Mouse (Mus musculus) MN1 (cell line): ENCODE measurements at regions not wholly inside any gene's neighbourhood (a gene's known extent, or its start where the extent isn't known, plus 50 kb on each side); places are given as distances from the start of the nearest gene placed in this dataset.

Source experiments
- DNase-seq: peaks from one replicate; pipeline ENCODE4 v3.0.0-alpha.2; 2016; ENCODE audit warnings: low spot score

DNA sequence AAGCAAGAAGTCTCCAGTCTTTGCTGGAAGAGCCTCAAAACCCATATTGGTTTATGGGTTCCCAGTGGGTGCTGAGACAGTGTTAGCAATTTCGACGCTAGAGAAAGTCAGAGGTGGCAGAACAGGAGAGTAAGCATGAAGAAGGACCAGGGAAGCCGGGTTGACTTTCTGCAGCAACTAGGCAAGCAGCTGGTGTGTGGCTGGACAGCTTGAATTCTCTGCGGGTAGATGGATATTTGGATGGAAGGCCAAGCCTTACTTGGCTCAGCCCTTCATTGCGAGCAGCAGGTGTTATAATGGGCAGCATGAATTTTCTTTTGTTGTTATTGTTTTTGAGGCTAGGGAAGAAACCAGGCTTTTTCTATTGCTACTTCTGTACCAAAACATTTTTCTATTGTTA, 362.7 kb upstream of the Satb1 start:
- DNase-seq: no peak

DNA sequence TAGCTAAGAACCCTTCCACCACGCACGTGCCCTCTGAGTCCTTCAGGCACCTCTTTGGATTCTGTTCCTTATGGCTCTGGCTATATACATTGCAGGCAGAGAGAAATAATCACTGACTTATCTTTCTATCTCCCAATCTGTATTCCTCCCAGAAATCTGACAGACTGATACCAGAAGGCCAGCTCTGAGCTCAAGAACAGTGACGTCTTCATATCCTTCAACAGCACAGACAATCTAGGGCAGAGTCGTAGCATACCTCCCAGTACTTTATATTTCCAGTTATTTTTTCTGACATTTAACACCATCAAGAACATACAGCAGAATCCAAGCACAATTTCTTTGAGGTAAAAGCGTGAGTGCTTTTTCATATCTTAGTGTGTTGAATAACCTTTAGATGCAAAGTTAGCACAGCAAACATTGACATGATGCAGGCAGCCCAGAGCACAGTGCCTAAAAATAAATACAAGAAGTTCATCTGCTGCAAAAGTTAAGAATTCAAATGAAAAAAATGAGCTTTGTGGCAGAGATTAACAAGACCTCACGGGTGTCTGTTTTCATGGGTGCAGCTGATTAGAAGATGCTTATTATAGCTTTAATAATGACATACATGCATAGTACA, 358.1 kb upstream of the Satb1 start:
- DNase-seq: no peak

DNA sequence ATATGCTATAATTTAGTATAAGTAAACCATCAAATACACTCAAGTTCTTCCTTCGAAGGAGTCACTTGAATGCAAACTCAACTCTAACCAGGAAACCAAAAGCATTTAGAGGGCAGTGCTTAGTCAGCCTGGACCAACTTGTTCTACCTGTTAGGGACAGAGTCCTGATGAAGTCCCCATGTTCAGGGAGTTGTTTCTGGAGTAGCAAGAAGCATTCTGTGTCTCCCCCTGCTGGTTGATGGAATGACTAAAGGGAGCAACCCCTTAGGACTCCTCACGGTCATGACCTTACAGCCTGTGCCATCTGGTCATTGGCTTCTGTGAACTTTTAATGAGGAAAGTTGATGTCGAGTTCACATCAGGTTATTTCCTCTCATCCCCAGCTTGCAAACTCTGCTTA, 349.6 kb upstream of the Satb1 start:
- peak; percentile 9 for DNase-seq

DNA sequence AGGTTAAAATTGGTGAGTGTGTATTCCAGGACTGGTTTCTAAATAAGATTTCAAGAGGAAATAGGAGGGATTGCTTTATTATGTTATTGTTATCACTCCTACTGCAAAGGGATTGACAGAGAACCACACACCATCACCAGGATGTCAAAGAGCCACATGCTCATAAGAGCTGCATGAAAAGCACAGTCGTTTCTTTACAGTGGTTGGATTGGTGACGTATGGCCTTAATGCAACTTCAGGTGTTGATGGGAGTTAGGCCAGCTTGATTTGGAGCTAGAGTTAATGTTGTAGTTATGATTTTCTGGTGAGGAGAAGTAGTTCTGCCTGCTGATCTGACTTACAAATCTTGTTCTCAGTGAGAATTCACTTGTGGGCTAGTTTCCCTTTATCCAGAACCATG, 344.9 kb upstream of the Satb1 start:
- DNase-seq: no peak

DNA sequence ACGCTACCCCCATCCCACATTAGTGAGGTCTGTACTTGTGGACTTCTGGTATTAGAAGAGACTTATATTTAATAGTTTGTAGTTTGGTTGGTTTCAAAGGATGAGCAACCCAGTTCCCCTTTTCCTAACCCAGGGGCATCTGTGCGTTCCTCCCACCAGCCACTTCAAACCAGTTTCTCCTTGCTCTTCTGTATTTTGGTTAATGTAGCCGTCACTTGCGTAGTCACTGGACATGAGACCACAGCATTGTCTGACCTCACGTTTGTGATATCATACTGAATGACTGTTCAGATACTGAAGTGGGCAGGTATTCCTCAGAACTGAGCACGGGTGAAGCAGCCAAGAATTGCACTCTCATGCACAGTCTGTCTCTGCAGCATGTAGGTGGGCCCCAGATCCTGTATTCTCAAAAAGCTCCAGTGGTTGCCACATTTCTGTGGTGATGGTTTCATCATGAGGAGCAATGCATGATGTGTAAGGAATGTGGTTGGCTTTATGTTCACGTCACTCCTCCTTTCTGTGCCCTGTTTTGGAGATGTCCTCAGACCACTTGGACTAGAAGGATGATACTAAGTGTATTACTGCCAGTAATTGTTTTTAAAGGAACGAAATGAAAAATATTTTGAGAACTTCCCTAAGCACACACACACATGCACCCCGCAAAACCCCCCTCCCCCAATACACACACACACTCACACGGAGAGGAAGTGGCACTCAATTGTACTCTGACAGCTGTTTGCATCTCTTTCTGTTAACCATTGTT, 335.2 kb upstream of the Satb1 start:
- DNase-seq: no peak

DNA sequence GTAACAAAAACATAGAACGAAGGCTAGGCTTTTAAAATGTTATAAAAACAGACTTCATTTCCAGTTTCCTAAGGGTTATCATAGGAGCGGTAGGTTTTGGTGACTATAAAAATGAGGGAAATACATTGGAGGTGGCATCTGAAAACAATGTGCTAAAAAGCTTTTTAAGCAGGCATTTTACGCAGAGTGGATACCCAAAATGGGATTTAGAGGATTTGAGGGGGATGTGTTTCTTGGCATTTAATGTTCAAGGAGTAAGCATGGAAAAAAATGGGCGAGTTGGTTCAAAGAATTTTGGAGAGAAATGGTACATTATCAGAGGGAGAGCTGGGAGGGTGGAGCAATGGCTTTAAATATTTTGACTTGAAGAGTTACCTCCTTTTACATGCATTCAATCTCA, 334.6 kb upstream of the Satb1 start:
- no peak for DNase-seq

DNA sequence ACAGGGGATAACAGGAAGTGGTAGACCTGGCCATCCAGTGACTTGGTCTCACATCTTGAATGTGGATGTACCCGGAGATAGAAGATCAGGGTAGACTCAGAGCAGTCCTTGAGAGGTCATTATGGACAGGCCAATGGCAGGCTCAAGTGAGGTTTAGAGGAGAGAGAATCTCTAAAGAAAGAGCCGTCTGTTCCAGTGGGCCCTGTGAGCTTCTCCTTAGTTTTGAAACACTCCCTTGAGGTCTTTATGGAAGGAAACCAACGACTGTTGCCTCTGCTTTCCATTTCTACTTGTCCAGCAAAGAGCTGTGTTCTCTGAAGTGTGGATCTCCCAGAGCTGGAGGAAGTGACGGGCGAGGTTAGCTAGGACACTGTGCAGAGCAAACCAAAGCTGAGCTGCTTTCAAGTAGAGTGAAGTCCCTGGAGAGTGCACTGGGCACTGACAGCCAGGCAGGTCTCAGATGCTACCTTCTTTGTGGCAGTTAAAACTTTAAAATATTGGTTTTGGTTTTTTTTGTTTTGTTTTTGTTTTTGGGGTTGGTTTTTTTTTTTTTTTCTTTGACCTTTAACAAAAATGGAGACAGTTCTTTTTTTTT, 332.9 kb upstream of the Satb1 start:
- DNase-seq: no peak

DNA sequence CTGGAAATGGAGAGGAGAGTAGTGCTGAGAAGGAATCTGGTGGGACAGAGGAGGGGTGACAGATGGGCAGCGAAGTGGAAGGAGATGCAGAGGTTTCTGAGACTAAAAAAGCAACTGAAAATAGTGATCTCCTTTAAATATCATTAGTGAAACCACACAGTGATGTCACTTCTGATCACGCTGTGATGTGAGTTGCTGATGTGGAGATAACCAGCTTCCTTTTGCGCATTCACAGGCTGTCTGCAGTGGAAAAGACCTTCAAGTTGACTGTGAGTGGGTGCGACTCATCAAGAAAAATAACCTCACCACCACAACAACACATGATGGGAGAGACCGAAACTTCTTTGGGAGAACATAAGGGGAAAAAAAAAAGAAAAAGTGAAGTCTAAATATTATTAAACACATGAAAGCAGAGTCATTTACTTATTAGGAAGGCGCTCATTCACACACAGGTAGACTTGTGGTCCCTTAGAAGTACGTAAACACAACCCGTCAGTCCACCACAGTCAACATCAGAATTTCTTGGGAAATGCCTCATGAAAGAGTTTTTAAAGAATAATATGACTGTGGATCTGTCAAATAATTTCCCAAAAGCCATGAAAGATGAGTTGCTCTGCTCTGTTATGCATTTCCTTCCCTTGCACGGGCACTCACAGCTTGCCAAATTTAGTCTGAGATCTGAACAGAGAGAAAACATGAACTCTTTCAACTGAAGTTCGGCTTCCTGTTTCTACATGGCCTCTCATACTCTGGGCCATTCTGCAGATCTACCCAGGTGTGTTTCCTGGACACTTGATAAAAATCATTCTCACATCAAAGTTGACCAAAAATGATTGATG, 329.7 kb upstream of the Satb1 start:
- no peak for DNase-seq

DNA sequence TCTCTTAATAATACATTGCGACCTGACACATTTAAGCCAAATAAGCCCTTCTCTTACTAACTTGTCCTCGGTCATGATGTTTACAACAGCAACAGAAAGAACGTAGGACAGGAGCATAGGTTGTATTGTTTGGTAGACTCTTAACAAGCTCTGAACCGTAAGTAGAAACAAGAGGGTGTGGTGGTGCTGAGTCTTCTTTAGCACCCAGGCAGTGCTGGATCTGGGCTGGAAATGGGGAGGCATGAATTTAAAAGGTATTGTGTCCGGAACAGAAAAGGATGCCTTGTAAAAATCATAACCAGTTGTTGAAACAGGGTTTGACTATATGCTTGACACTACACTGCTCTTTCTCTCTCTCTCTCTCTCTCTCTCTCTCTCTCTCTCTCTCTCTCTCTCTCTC, 317.4 kb upstream of the Satb1 start:
- DNase-seq: no peak

DNA sequence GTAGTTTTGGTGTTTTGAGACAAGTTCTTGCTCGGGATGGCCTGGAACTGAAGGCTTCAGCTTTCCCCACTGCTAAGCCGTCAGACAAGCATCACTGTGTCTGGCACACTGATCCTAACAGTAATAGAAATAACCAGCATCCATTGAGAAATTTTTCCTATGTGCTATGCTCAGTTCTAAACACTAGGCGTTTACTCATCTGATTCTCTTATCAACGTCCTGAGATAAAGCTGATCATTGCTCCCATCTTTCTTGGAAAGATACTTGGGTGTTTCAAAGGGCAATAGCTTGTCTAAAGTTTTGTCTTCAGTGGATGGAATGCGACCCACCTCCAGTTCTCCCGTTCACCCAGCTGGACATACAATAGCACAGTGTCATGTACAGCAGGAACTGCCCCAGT, 316.7 kb upstream of the Satb1 start:
- DNase-seq: no peak

DNA sequence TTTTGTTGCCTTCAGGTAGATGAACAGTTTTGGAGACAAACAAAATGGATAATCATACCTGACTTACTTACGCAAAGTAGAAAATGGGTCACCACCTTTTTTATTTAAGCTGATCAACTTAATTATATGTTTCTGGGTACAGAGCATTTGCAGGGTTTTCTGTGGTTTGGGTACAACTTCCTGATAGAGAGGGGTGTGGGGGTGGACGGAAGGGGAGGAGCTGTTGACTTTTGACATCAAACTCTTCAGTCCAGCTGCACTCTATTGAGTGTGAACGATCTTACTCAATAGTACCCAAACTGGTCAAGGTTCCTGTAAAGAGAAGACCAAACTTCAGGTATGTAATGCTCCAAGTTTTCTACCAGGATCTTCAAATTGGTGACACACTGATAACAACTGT, 316.0 kb upstream of the Satb1 start:
- DNase-seq: no peak

DNA sequence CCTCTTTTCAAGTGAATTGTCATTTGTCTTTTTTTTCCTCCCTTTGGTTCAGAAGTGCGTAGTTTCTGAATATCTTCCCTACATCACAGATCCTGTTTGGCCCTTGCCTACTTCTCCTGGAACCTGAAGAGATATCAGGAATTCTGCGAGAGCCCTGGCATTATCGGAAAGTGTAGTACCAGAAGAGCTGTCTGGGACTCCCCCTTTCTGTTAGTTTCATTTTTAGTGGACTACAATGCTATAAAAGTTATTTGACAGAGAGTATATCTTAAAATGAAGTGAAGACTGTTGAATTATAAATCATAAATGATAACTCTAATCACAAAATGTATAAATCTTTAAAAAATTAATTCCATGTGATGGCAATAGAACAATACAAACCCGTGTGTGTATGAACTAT, 270.8 kb upstream of the Satb1 start:
- DNase-seq: no peak

DNA sequence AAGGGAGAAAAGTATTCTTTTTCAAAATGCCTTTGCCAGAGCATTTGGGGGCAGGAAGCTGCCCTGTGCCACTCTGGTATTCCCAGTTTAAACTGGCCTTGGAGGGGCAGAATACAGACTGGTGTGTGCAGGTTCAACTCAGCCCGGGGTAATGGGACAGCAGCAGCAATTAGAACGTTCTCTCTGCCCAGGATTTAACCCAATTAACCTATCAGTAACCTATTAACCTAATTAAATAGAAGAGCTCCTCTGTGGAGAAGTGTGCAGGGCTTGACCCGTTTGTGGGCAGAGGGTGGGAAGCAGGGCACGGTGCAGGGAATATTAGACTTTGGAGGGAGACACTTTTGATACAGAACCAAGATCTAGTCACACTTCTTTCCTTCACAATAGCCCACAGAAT, 252.7 kb upstream of the Satb1 start:
- DNase-seq: no peak

DNA sequence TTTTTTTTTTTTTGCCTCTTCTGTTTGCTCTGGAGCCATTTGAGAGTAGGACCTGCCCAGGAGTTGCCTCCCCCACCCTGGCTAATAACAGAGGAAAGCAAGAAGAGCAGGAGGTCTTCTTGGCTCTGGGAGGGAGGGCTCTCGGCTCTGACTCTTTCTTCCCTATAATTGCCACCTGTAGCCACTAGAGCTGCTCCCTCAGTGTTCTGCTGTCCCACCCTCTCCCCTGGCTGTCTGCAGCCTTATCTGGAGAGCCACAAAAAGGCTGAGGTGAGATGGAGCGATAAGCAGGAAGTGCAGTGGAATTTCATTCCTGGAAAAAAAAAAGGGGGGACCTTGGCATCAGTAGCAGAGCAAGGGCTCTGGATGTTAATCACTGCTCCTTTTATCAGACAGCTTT, 251.4 kb upstream of the Satb1 start:
- DNase-seq: no peak

DNA sequence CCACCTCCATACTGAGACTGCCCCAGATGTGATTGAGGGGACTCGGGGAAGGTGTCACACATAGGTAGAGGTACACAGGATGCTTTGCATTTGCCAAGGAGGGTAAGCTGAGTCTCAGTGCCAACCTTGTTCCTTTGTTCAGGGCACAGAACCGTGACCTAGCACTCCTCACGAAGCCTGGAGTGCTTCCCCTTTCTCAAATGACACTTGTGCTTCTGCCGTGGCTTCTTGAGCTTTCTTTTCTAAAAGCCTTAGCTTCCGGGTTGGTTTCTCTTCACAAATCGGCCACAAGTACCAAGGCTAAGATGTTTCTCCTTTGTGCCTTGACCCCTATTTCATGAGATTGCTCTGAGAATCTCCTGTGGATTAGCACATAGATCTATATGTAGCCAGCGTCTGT, 246.2 kb upstream of the Satb1 start:
- no peak for DNase-seq

DNA sequence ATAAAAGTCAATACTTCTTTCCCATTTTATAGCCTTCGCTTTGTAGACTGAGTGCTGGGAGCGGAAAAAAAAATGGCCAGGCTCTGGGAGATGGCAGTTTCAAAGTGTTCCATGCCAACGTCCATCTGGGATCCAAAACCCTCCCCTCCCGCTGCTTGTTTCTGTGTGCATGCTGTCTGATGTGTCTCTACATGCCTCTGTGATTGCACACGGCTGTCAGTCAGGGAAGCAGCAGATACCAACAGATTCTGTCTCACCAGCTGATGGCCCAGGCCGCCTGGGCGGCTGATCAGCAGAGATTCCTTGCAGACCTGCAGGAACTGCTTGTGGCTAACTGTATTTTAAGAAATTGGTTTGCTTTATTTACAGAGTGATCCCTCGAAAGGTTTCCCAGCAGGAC, 245.4 kb upstream of the Satb1 start:
- no peak for DNase-seq

DNA sequence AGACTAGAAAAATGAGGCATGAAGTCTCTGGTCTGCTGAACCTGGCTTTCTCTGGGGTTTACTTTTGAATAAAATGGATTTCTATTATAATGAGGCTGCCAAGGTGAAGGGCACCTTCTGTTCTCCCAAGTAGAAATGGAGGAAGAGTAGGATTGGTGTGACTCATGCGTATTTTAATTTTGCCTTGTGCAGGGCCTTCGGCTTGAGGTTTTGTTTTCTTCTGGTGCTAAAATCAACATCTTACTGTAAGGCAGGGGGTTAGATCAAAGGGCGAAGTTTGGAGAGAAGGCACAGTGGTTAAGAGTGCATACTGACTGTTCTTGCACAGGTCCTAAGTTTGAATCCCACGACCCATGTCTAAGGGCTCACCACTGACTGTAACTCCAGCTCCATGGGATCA, 244.9 kb upstream of the Satb1 start:
- DNase-seq: no peak

DNA sequence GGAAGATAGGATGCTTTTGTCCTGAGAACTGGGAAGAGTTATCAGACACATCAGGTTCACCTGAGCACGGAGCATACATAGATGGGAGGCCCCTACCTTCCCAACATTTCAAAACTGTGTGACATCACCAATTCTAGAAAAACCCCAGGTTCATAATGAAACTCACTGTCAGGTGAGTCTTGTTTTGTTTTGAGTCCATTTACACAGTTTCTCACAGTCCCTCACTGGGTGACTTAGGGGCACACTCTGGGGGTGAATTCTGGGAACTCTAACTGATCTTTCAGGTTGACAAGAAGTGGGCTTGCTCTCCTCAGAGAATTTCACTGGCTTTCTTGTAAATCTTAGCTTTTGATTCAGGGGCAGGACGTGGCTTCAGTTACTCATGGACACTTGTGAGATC, 243.7 kb upstream of the Satb1 start:
- no peak for DNase-seq

DNA sequence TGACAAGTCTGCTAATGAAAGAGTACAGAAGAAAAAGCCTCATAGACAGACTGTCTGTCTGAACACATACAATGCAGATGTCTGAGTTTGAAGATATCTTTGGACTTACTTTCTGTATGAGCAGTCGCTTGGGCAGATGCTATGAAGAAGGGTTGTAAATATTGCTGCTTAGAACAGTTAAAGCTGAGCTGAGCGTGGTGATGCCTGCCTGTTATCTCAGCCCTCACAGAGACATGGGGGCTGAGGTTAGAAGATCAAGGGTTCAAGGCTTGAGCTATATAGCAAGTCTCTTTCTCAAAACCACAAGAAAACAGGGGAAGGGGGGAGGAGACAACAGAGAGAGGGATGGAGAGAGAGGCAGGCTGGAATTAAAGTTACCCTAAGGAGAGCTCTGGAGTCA, 234.6 kb upstream of the Satb1 start:
- no peak for DNase-seq

DNA sequence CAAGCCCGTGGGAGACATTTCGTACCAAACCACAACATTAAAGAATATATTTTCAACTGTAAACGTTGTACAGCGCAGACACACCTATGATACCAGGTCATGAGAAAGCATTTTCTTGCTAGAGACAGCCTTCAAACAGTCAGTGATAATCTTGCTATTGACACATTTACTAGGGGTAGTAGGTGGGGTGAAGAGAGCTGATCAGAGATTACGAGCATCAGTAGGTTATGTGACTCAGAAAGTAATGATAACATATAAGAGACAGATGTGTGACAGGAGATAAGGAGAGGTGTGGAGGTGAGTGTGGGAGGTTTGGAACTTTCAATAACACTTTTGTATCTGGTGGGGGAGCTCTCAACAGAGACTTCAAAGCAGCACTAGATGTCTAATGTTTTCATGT, 231.5 kb upstream of the Satb1 start:
- no peak for DNase-seq

DNA sequence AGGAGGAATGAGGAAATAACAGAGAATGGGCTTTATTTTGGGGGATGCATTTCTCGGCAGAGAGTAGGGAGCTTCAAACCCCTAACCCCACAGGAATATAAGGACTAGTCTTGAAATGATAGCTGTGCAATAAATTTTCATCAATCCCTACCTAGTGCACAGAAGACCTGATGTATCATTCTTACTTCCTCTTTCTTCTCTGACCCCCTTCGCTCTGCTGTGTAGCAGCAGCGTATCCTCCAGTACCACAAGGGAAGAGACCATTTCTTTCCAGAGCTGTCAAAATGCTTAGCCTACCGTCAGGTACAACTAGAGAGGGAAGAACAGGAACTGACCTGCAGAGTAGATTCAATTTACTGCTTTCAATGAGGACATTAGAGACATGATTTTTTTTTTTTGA, 230.0 kb upstream of the Satb1 start:
- DNase-seq: no peak

DNA sequence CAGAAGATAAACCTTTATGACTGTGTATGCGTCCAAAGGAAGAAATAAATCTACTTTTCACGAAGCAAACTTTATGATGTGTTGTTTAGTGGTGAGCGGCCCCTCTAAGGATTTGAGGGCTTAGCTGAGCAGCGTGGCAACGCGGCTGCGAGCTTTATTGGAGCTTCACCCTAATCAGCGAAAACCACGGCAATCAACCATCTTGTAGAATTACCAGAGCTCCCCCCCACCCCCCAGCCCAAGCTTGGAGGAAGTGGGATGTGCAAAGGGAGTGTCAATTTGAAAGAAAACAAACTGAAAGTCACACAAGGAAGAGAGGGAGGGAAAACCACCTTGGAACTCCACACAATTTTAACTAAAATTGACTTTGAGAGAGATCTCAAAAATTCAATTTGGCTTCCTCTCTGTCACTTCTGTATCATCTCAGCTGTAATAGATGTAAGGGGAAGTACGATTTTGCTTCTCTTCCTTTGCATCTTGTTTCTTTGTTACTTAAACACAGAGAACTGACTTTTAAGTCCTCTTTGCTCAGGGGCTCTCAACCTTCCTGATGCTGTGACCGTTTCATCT, 229.1 kb upstream of the Satb1 start:
- no peak for DNase-seq

DNA sequence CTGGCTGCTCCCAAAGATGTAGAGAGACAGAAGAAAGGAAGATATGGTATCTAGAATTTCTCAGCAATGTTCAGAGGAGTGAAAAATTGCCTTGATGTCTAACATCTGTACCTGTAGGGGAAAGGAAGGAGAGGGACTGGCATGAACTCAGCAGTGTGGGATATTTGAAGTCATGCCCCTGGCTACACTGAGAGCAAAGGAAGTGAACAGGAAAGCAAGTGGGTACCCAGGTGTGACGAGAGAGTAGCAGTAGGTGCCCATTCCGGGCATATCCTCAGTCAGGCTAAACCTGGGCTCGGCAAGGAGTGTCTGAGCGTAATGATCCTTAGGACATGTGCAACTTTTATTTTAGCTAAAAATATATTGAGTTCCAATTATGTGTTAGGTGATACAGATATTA, 203.4 kb upstream of the Satb1 start:
- DNase-seq: no peak
